In the genomic region with DNA sequence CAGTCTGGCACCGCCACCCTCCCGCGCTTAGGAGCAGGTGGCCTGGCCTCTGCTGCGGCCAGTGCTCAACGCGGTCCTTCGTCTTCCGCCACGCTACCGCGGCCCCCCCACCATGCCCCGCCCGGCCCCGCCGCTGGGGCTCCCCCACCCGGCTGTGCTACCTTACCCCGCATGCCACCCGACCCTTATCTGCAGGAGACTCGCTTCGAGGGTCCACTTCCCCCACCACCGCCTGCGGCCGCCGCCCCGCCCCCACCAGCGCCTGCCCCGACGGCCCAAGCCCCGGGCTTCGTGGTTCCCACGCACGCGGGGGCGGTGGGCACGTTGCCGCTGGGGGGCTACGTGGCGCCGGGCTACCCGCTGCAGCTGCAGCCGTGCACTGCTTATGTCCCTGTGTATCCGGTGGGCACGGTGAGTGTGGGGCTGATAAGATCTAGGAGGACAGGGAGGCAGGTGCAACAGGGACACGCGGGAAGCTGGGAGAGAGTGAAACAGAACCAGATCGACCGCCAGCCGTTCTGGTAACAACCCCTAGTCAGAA, we compare ENCODE assay signal across 8 mouse cellular contexts. TPM values are rescaled to one million over a fixed set of nuclear protein-coding genes. Genes with fewer than 3 reads are reported as not detected.
DNase-seq lines count a peak whose midpoint lies in the region; ATAC-seq and TF ChIP-seq lines count a peak whose summit lies in the region.

No protein-coding gene starts in this region.

- ATAC-seq in hindbrain, embryonic 16.5 days, result no peak
- no peak for ATAC-seq in granulocyte monocyte progenitor cell, adult 5-6 weeks (replicated peaks; ENCODE audit: poor library complexity, severe bottlenecking)
- ATAC-seq in erythroid progenitor cell, adult 5-6 weeks (replicated peaks; ENCODE audit: low FRiP score, poor library complexity, severe bottlenecking), result no peak

- WGBS in hindbrain, embryonic 16.5 days, result 3% methylated on average over 43 of the region's 48 CpGs

- peaks cover 45% of the 10 kb centered on the region for H3K4me1 ChIP-seq in hindbrain, embryonic 16.5 days (ENCODE audit: control insufficient read depth, insufficient read depth, low read depth, low read length)

- peak overlapping the region; percentile 97 for H3K27ac ChIP-seq in left cerebral cortex, adult 2 months
- no peak overlapping the region for H3K27ac ChIP-seq in hindbrain, embryonic 16.5 days (ENCODE audit: low read depth, low read length)

- TF ChIP-seq CTCF in left cerebral cortex, adult 2 months (IDR thresholded peaks at IDR 0.05), result no peak

- intact Hi-C loops in left cerebral cortex, adult 2 months (cut with DNase I), result no loop called here

- no peaks in the 10 kb centered on the region for H3K9me3 ChIP-seq in hindbrain, embryonic 16.5 days (ENCODE audit: control insufficient read depth, low read length)

- H3K4me2 ChIP-seq in hindbrain, embryonic 16.5 days (ENCODE audit: low read length), result peak overlapping the region; percentile 84

- peak in 1 of 2 experiments; percentile 65 for DNase-seq in left cerebral cortex, adult 2 months (ENCODE audit: extremely low spot score in 1 of 2, low spot score in 2 of 2)
- no peak for DNase-seq in left cerebral cortex, adult 18-20 months (ENCODE audit: low spot score in 2 of 2)
- peak; percentile 51 to 59 for DNase-seq in cerebellum, postnatal 36 days
- peak; percentile 40 for DNase-seq in naive thymus-derived CD4-positive, alpha-beta T cell, adult 2 months (ENCODE audit: low read depth)
- DNase-seq in layer of hippocampus, adult 9-10 months (ENCODE audit: low spot score), result no peak

- H3K27me3 ChIP-seq in hindbrain, embryonic 16.5 days (replicated peaks; ENCODE audit: control insufficient read depth, insufficient read depth, low read length), result peaks cover 3% of the 10 kb centered on the region; the same call in 1 of the 2 replicates

- H3K9ac ChIP-seq in hindbrain, embryonic 16.5 days (ENCODE audit: low read depth, low read length), result peak overlapping the region; percentile 65

- H3K4me3 ChIP-seq in left cerebral cortex, adult 2 months, result peak overlapping the region; percentile 68
- H3K4me3 ChIP-seq in hindbrain, embryonic 16.5 days (ENCODE audit: low read length), result peak overlapping the region; percentile 62

- H3K36me3 ChIP-seq in hindbrain, embryonic 16.5 days (ENCODE audit: control insufficient read depth, insufficient read depth, low read length), result no peaks in the 10 kb centered on the region

RNA-seq across cellular contexts. Expression of gene Prrt1, which starts 1.5 kb away (rescaled TPM):
- total RNA-seq in left cerebral cortex, adult 2 months (2021), result 100 to 1,000 TPM; 172 to 205 TPM
- total RNA-seq in left cerebral cortex, adult 18-20 months (2021), result 100 to 1,000 TPM; 131 to 147 TPM
- 6.8 and 8.1 TPM in 2 replicates for polyA plus RNA-seq in hindbrain, embryonic 16.5 days (2015; fragmentation: Nextera tagmentation; extraction: Ambion mirVana)
- total RNA-seq in granulocyte monocyte progenitor cell, adult 5-6 weeks (2014; fragmentation: Nextera tagmentation), result 0.88 TPM in 1 of 2 replicates, not detected in the other
- not detected in 2 replicates for total RNA-seq in granulocyte monocyte progenitor cell, adult 5-6 weeks (2017)
- total RNA-seq in erythroid progenitor cell, adult 5-6 weeks (2015; ENCODE audit: low replicate concordance), result not detected in 2 replicates
- not detected in 2 replicates for total RNA-seq in erythroid progenitor cell, adult 5-6 weeks (2017; ENCODE audit: low replicate concordance)

RNA-seq across cellular contexts. Expression of gene Ppt2, which starts 2.5 kb away (rescaled TPM):
- total RNA-seq in left cerebral cortex, adult 2 months (2021), result 10 to 100 TPM; 47.3 to 48.6 TPM
- 10 to 100 TPM; 43.6 to 47.2 TPM for total RNA-seq in left cerebral cortex, adult 18-20 months (2021)
- 19.9 and 23.5 TPM in 2 replicates for polyA plus RNA-seq in hindbrain, embryonic 16.5 days (2015; fragmentation: Nextera tagmentation; extraction: Ambion mirVana)
- 41.9 and 45.1 TPM in 2 replicates for total RNA-seq in granulocyte monocyte progenitor cell, adult 5-6 weeks (2014; fragmentation: Nextera tagmentation)
- 20.4 and 23.3 TPM in 2 replicates for total RNA-seq in granulocyte monocyte progenitor cell, adult 5-6 weeks (2017)
- 6.7 and 13.0 TPM in 2 replicates for total RNA-seq in erythroid progenitor cell, adult 5-6 weeks (2015; ENCODE audit: low replicate concordance)
- 3.2 and 4.0 TPM in 2 replicates for total RNA-seq in erythroid progenitor cell, adult 5-6 weeks (2017; ENCODE audit: low replicate concordance)

RNA-seq across cellular contexts. Expression of gene Fkbpl, which starts 13.7 kb away (rescaled TPM):
- 10 to 100 TPM; 10.9 to 16.9 TPM for total RNA-seq in left cerebral cortex, adult 2 months (2021)
- 10 to 100 TPM; 11.4 to 14.3 TPM for total RNA-seq in left cerebral cortex, adult 18-20 months (2021)
- 13.5 and 17.0 TPM in 2 replicates for polyA plus RNA-seq in hindbrain, embryonic 16.5 days (2015; fragmentation: Nextera tagmentation; extraction: Ambion mirVana)
- total RNA-seq in granulocyte monocyte progenitor cell, adult 5-6 weeks (2014; fragmentation: Nextera tagmentation), result 2.9 and 10.3 TPM in 2 replicates
- total RNA-seq in granulocyte monocyte progenitor cell, adult 5-6 weeks (2017), result 12.4 and 21.8 TPM in 2 replicates
- total RNA-seq in erythroid progenitor cell, adult 5-6 weeks (2015; ENCODE audit: low replicate concordance), result 2.5 TPM in 1 of 2 replicates, not detected in the other
- total RNA-seq in erythroid progenitor cell, adult 5-6 weeks (2017; ENCODE audit: low replicate concordance), result 2.6 and 4.9 TPM in 2 replicates

RNA-seq across cellular contexts. Expression of gene Egfl8, which starts 15.1 kb away (rescaled TPM):
- 1 to 10 TPM; 2.9 to 3.5 TPM for total RNA-seq in left cerebral cortex, adult 2 months (2021)
- 1 to 10 TPM; 3.2 to 3.4 TPM for total RNA-seq in left cerebral cortex, adult 18-20 months (2021)
- polyA plus RNA-seq in hindbrain, embryonic 16.5 days (2015; fragmentation: Nextera tagmentation; extraction: Ambion mirVana), result 8.3 and 9.5 TPM in 2 replicates
- 2.1 TPM in 1 of 2 replicates, not detected in the other for total RNA-seq in granulocyte monocyte progenitor cell, adult 5-6 weeks (2014; fragmentation: Nextera tagmentation)
- not detected in 2 replicates for total RNA-seq in granulocyte monocyte progenitor cell, adult 5-6 weeks (2017)
- total RNA-seq in erythroid progenitor cell, adult 5-6 weeks (2015; ENCODE audit: low replicate concordance), result 3.2 TPM in 1 of 2 replicates, not detected in the other
- total RNA-seq in erythroid progenitor cell, adult 5-6 weeks (2017; ENCODE audit: low replicate concordance), result not detected in 2 replicates

RNA-seq across cellular contexts. Expression of gene Atf6b, which starts 16.1 kb away (rescaled TPM):
- total RNA-seq in left cerebral cortex, adult 2 months (2021), result 10 to 100 TPM; 64.3 to 66.4 TPM
- 10 to 100 TPM; 60.1 to 63.2 TPM for total RNA-seq in left cerebral cortex, adult 18-20 months (2021)
- 110 and 121 TPM in 2 replicates for polyA plus RNA-seq in hindbrain, embryonic 16.5 days (2015; fragmentation: Nextera tagmentation; extraction: Ambion mirVana)
- 38.3 and 42.5 TPM in 2 replicates for total RNA-seq in granulocyte monocyte progenitor cell, adult 5-6 weeks (2014; fragmentation: Nextera tagmentation)
- total RNA-seq in granulocyte monocyte progenitor cell, adult 5-6 weeks (2017), result 31.9 and 44.6 TPM in 2 replicates
- total RNA-seq in erythroid progenitor cell, adult 5-6 weeks (2015; ENCODE audit: low replicate concordance), result 5.4 and 8.3 TPM in 2 replicates
- total RNA-seq in erythroid progenitor cell, adult 5-6 weeks (2017; ENCODE audit: low replicate concordance), result 2.6 and 5.0 TPM in 2 replicates

Comparison
In these comparisons a context has a peak if more than half of its experiments do, and no peak if none do; other contexts are left out.
1. DNase-seq: peak in cerebellum, postnatal 36 days (2 of 2) and naive thymus-derived CD4-positive, alpha-beta T cell, adult 2 months (single experiment); none in left cerebral cortex, adult 18-20 months (0 of 2) and layer of hippocampus, adult 9-10 months (single experiment).
2. RNA of gene Prrt1, which starts 1.5 kb away (total RNA-seq): 172 to 205 TPM in left cerebral cortex, adult 2 months and 131 to 147 TPM in left cerebral cortex, adult 18-20 months; 0.88 TPM in granulocyte monocyte progenitor cell, adult 5-6 weeks and not detected in erythroid progenitor cell, adult 5-6 weeks; every median in the first group is over 10 times any median in the second.